Mouse (Mus musculus) heart, adult 2 months (tissue): ENCODE data around the gene Heatr1.

Experiments used
- CTCF ChIP-seq: fragments of 200-600 bp; IDR thresholded peaks from 2 replicates; pipeline ENCODE4 v1.8.1; 2022; ENCODE audit warnings: antibody characterized with exemption, mild to moderate bottlenecking, moderate library complexity
- EP300 ChIP-seq: fragments of 200-500 bp; IDR thresholded peaks from 2 replicates; pipeline ENCODE4 v1.6.1; 2011; ENCODE audit warnings: low read depth, low read length, control low read depth; ENCODE audit not compliant: insufficient read depth
- POLR2A ChIP-seq: fragments of 200-500 bp; IDR thresholded peaks from 2 replicates; pipeline ENCODE4 v1.6.1; 2011; ENCODE audit warnings: mild to moderate bottlenecking, low read depth, low read length, control low read depth; ENCODE audit not compliant: insufficient read depth

GRCm38 (mm10) chr13:12442008-12442587 lies 47.3 kb downstream of the Heatr1 start:
- TF ChIP-seq CTCF (no peak), EP300 (no peak), POLR2A (no peak)
